Mouse (Mus musculus): ENCODE measurements around the gene Pphln1.

DNA sequence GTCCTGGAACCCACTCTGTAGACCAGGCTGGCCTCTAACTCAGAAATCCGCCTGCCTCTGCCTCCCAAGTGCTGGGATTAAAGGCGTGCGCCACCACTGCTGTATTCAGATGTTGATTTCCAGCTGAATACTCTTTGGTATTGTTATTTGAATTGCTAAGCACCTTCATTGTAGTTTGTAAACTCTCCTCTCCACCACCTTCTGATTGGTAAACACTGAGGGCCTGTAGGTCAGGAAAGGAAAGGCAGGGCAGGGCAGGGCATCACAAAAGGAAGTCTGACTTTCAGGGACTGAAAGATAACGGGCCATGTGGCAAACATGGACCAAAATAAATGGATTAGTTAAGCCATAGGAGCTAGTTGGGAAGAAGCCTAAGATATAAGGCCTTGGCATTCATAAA lies 91.4 kb downstream of the Pphln1 start:
- TF ChIP-seq CTCF (IDR thresholded peaks at IDR 0.05) (no peak), EP300 (IDR thresholded peaks at IDR 0.05) (peak; percentile 89)
